Mouse (Mus musculus): ENCODE results near the gene Ykt6.
"Not testable (repeated sequence)": the region's sequence is repeated elsewhere in the genome, so short reads cannot be mapped to it uniquely, and the experiment has no call there.

The Ykt6 gene

DNA sequence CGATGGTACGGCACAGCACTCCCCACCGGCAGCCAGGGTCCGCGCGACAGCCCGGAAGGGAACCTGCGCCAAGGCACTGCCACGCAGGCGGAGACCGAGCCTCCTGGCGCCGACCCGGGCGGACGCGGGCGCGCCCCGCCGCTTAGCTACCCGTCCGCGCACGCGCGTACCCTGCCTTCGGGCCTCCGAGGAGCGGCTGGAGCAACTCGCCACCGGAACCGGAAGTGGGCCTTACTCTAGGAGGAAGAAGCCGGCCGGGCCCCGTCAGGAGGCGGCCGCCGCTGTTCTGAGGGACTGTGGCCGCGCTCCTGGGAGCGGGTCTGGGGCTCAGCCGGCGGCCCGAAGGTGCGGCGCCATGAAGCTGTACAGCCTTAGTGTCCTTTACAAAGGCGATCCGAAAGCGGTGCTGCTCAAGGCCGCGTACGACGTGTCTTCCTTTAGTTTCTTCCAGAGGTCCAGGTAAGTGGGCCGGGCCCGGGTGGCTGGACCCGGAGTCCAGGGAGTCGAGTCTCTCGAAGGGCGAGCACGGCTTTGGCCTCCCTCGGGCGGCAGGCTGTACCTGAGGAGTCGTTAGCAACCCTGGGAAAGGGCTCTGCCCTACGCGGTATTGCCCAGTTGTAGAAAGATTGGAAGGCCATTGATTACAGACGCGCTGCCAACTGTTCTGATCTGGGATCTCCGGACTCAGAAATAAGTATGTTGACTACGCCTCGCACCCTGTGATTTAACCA is at the start of gene Ykt6:
TSS of gene Ykt6 (plus strand) at position 148 of the 731 bp plus-strand sequence.
- peak; percentile 97 for DNase-seq

- DNase-seq = no peak
Observed at GRCm38 (mm10) chr11:5905778-5906518, 49.5 kb upstream of the Ykt6 start.

DNA sequence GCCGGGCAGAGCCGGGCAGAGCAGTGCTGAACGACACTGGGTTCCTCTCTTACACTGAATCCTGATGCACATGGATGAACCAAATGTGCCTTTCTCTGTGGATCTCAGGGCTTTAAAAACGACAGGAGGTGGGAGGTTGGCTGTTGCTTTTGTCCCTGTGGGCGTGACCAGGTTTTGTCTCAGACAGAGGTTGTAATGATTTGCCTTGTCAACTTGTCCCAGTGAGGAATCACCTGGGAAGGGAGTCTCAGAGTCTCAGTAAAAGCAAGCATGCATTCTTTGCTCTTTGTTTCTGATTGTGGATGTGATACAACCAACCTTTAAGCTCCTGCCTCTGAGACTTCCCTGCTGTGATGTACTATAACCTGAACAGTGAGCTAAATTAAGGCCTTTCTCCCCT is 48.4 kb upstream of the Ykt6 start:
- no peak for DNase-seq

DNA sequence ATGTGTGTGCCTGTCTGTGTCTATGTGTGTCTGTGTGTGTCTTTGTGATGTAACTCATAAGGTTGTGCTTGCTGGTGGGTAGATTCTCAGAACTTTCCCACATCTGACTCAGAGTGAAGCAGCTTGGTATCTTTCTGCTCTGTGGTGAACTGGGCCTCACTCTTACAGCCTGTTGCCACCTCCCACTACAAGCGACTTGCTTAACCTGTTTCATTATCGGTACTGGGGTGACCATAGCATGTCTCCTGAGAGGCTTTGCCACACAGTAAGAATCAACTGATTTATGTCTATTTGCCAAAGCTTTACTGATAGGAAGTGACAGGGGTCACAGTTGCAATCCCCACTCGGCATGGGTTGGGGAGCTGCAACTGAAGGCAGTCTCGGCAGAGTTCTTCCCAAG is 46.9 kb upstream of the Ykt6 start:
- DNase-seq = no peak

DNA sequence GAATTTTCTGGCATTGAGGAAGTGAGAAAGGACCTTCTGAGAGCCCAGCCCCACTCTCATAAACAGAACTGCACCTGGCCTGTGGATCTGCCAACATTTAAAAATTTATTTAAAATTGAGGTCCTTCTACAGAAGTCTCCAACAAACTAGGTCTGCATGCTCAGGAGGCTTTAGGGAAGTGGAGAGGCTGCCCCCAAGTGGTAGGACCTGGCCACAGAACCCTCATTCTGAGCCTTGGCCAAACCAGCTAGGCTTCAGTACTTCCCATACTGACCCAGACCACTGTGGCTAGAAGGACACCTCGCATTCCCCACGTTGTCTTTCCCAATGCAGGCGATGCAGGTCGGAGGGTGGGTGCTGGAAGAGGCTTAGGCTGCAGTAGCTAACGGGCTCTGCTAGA is 42.9 kb upstream of the Ykt6 start:
- peak; percentile 74 for DNase-seq

DNA sequence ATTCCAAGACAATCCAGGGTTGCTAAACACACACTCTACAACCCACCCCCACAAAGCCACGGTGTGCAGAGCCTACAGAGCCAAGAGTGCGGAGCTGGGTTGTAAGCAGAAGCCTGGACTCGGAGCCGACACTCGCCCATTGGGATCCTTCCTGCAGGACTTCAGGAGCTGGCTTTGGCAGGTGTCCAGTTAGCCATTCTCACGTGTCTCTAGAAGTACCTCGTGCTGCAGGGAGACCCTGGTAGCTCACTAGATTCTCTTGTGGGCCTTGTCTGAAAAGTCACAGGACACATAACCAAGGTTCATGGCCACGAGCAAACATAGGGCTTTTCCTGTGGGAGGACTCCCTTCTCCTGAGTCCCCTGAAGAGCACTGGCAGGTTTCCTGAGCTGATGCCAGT is 42.2 kb upstream of the Ykt6 start:
- DNase-seq = peak; percentile 24

DNA sequence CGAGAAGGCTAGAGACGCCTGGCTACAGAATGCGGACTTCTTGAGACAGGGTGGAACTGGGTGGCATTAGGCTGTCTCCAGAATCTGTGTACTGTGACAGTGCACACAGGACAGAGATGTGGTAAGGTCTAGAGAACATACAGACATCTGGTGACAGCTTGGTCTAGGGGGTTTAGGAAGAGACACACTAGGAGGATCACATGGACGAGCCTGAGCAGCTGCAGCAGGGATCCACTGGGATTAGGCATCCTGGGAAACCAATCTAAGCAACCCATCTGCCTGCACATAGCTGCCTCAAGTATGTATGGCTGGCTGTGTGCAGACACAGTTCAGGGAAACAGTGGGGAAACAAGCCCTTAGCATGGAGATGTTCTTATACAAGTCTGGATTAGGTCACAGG is 41.6 kb upstream of the Ykt6 start:
- no peak for DNase-seq

- no peak for DNase-seq
Observed at GRCm38 (mm10) chr11:5914940-5915339, 40.6 kb upstream of the Ykt6 start.

DNA sequence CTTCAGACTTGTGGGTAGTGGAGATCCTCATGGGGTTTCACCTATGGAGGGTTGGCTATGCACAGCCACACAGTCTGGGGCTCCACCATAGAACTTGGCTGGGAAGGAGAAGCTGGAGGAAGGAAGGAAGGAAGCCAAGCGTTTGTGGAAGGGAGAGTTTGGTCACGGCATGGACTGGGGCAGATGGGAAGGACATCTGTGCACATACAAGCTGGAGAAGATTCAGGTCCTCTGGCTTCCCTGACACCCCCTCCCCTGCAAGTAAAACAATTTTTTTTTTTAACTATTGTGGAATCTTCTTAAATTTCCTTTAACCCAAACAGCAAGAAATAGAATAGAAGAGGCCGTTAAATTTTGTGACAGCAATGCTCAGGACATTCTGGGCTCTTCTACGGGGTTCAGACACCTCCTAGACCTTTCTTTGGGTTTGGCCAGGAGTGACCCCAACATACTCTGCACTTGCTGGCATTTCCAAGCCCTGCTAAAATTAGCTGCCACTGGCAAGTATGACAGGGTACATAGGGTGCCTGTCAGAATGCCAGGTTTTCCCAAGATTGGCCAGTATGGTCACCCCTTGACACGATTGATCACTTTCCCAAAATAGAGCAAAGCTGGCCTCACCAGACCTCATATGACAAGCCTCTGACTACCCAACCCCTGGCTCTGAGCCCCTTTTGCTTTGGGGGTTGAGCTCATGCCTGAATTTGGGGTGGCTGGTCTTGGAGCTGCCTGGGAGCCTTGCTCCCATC is 39.9 kb upstream of the Ykt6 start:
- DNase-seq = no peak

DNA sequence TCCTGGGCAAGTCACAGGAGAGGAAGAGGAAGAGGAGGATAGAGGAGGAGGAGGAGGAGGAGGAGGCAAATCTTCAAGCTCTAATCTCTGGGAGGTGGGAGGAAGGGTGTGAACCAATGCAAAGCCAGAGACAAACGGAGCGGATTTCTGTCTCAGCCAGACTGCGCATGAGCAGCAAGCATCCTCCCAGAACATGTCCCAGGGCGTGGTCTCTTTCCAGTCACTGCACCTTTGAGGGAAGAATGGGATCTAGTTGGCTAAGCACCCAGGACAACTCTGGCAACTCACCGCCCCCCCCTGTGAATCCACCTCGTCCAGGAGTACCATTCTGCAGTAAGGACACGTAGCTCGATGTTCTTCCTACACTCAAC is 39.3 kb upstream of the Ykt6 start:
- DNase-seq = no peak

DNA sequence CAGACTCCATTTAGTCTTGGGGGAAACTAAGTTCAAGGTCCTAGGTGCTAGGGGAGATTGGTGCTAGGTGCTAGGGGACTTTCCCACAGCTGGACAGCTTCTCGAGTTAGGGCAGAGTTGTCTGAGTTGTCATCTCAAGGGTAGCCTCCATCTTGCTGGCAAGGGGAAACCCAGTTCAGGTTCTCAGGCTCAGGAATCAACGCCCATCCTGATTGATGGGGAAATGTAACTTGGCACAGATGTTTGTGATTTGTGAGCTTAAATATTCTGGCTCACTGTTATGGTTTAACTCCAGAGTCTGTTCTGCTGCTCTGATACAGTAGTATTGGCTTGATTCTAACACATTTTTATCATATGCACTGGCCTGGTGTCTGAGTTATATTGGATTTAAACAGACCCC is 37.4 kb upstream of the Ykt6 start:
- no peak for DNase-seq

GRCm38 (mm10) chr11:5919606-5920005 is 35.9 kb upstream of the Ykt6 start:
- DNase-seq = peak; percentile 64

DNA sequence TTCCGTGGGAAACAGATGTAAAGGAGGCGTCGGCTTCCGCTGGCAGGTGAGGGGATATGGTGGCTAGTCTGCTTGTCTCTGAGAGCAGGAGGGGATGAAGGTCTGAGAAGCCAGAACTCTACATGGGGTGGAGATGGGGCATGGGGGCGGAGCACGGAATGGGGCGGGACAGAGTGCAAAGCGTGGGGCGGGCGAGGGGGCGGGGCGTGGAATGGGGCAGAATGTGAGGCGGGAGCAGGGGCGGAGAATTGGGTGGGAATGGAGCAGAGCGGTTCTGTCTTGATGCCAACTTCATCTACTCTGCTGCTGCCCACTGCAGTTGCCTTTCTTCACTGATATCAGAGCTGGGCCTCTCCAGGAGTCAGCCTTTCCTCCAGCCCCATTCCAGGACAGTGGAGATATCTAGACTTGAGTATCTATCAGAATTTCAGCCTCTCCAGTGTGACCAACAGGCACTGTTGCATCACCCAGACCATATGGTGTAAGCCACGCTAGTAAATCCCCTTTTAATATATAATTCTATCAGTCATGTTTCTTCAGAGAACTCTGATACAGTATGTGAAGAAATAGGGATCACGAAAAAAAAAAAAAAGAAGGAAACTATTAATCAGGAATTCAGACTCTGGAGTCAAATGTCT is 35.1 kb upstream of the Ykt6 start:
- peak; percentile 27 for DNase-seq

- DNase-seq = no peak
Observed at GRCm38 (mm10) chr11:5924699-5925098, 30.8 kb upstream of the Ykt6 start.

GRCm38 (mm10) chr11:5926696-5927220 is 28.7 kb upstream of the Ykt6 start:
- no peak for DNase-seq

DNA sequence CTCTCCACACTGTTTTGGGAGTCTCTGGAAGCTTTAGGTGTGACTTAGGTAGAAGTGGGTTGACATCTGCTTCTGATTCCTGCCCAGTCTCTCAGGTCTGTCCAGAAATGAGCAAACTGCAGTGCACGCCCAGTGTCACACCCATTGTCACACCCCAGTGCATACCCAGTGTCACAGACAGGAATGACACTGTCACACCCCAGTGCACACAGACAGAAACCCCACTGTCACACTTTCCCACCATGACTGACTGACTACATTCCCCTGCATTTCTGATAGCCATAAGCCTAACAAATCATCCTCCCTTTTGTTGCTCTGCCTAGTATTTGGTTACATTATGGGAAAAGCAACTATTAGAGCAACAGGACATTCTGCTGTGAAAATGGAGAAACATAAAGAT is 24.9 kb upstream of the Ykt6 start:
- DNase-seq = no peak

DNA sequence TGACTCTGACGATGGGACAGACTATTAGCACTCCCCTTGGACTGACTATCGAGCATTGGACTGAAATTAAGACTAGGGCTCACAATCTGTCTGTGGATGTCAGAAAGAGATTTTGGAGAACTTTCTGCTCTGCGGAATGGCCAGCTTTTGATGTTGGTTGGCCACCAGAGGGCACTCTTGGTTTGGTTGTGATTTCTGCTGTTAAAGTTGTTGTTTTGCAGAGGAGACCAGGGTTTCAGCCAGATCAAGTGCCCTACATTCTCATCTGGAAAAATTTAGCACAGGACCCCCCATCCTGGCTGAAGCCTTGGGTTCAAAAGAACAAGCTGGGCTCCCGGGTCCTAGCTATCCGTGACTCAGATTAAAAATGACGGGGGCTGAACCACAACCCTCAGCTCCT is 23.5 kb upstream of the Ykt6 start:
- DNase-seq = peak; percentile 41

DNA sequence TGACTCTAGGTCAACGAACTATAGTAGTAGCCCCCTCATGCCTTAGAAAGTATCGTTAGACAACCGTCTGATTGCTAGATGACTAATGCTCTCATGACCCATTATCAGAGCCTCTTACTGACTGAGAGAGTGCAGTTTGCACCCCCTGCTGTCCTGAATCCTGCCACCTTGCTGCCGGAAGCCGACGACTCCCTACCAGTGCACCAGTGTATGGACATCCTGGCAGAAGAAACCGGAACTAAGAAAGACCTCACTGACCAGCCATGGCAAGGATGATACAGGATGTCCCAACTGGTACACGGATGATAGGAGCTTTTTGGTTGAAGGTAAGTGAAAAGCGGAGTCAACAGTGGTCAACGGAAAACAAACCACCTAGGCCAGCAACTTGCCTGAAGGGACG is 21.0 kb upstream of the Ykt6 start:
- DNase-seq = not testable (repeated sequence)

DNA sequence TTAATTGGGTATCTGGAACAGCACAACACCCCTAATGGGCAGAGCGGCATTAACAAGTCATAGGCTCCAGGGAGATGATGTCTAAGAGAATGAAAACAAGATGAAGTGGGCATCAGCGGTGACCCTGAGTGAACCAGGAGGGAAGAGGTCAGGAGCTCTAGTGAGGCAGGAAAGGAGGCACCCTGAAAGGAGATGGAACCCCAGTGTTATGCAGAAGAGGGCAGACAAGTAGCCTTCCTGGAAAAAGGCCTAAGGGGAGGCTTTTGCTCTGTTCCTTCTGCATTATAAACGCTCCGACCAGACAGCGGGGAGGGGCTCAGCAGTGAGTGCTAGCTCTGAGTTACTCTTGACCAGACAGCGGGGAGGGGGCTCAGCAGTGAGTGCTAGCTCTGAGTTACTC is 12.5 kb upstream of the Ykt6 start:
- no peak for DNase-seq

GRCm38 (mm10) chr11:5945096-5945495 is 10.4 kb upstream of the Ykt6 start:
- DNase-seq = peak; percentile 26

DNA sequence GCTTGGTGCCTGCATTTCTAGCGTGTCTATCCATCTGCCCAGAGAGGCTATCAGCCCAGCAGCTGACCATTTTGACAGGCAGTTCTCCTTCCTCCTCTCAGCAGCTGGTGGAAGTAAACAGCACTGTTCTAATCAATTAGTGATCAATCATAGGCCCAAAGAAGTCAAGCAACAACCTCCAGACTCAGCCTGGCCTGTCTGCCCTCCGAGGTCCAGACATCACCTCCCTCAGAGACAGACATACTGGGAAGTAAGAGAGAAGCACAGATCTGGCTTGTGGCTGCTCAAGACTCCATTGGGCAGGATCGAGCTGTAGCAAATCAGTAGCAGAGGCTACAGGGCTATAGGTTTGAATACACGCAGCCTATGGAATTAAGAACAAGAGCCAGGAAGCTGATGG is 7.7 kb upstream of the Ykt6 start:
- no peak for DNase-seq

DNA sequence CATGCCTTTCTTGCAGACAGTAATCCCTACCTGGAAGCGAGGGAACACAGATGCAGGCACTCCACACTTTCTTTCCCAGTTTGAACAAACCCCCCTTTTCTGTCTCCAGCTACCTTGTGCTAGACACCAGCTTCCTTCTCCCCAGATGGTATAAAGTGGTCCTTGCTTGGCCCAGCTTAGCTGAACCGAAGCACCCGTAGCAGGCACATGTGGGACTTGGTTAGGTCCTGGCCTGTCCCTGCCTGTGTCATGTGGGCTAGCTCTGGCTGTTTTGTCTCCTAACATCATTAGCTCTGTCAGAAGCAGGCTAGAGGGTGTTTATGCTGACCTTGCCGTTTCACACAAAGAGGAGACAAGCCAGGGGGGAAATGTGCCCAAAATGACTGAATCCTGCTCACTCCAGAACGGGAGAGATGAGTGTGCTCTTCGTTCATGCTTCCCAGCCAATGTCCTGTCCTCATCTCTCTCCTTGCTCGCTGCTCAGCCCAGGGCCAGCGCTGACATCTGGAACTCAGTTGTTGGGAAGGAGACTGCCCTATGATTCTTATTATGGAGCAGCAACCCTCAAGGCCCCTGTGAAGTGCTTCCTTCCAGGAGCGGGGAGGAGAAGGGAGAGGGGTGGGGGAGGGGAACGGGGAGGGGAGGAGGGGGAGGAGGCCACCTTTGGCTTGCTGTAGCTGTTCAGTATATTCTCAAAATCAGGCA is 6.8 kb upstream of the Ykt6 start:
- no peak for DNase-seq

All from lung, postnatal 36 days (tissue).